Mouse (Mus musculus) embryonic stem cell, embryonic (primary cell): Measurements from ENCODE around the gene Pogz.
"Not testable (repeated sequence)": the region's sequence is repeated elsewhere in the genome, so short reads cannot be mapped to it uniquely, and the experiment has no call there.

Experiments
- CTCF ChIA-PET, 4 experiments: fragments of 300-600 bp in 2 of 4; fragments of 350-600 bp in 2 of 4; sonication (Branson Sonifier 250); formaldehyde crosslinking; loops; one replicate each; lab custom pipeline; 2022; ENCODE audit warnings: inconsistent platforms in 2 of 4; lab: Charles Lee
- POLR2A ChIA-PET, 4 experiments: fragments of 300-600 bp in 2 of 4; fragments of 350-600 bp in 2 of 4; sonication (Branson Sonifier 250); formaldehyde crosslinking; loops; one replicate each; lab custom pipeline; 2022; ENCODE audit warnings: antibody characterized with exemption in 4 of 4, inconsistent platforms in 1 of 4; lab: Charles Lee

Pogz gene

GRCm38 (mm10) chr3:94921104-94921503 is 83.7 kb downstream of the Pogz start:
- POLR2A ChIA-PET, result interaction anchor here in 1 of 4 experiments (1.2 to 1.8 kb wide), 2 partner anchors 95 to 121 kb away, joined by 3 to 5 read pairs; partner anchors contain the start of gene Zfp687
- CTCF ChIA-PET, result no interaction called here

DNA sequence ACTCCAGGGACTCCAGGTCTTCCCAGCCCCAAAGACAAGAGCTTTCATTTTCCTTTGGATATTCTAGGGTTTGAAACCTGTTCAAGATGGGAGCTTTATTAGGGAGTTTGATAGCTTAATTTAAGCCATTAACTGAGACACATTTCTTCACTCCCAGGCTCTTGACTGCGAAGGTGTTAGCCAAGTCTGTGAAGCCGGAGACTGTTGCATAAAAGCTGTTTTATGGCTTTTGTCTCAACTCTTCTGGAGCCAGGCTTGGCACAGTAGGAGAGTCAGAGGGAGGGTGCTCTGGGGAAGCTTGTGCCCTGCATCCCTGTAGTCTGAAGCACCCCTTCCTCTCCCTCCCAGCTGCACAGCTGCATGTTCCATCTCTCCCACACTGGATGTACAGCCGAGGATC is 85.0 kb downstream of the Pogz start:
- POLR2A ChIA-PET, result interaction anchor here in 1 of 4 experiments (1.1 to 1.8 kb wide), 5 partner anchors 10 to 120 kb away, joined by 3 to 6 read pairs (median 3); partner anchors contain the start of genes Rfx5, Selenbp1 and Zfp687
- CTCF ChIA-PET, result interaction anchor here in 1 of 4 experiments (0.8 kb wide), 1 partner anchor 74 kb away, joined by 4 read pairs; no protein-coding TSS in a partner anchor

GRCm38 (mm10) chr3:94924688-94925087 is 87.3 kb downstream of the Pogz start:
- ChIA-PET POLR2A (interaction anchor here in 1 of 4 experiments (1.2 to 1.7 kb wide), 5 partner anchors 18 to 92 kb away, joined by 3 to 6 read pairs (median 3); no protein-coding TSS in a partner anchor), CTCF (no interaction called here)

GRCm38 (mm10) chr3:94926301-94926736 is 89.0 kb downstream of the Pogz start:
- POLR2A ChIA-PET, result interaction anchor here in 1 of 4 experiments (1.2 kb wide), 1 partner anchor 8 kb away, joined by 3 read pairs; no protein-coding TSS in a partner anchor

GRCm38 (mm10) chr3:94928979-94929378 is 91.6 kb downstream of the Pogz start:
- POLR2A ChIA-PET, CTCF ChIA-PET: not testable (repeated sequence)

More at GRCm38 (mm10) chr3:94926301-94926736, 89.0 kb downstream of the Pogz start:
- CTCF ChIA-PET, result not testable (repeated sequence)

DNA sequence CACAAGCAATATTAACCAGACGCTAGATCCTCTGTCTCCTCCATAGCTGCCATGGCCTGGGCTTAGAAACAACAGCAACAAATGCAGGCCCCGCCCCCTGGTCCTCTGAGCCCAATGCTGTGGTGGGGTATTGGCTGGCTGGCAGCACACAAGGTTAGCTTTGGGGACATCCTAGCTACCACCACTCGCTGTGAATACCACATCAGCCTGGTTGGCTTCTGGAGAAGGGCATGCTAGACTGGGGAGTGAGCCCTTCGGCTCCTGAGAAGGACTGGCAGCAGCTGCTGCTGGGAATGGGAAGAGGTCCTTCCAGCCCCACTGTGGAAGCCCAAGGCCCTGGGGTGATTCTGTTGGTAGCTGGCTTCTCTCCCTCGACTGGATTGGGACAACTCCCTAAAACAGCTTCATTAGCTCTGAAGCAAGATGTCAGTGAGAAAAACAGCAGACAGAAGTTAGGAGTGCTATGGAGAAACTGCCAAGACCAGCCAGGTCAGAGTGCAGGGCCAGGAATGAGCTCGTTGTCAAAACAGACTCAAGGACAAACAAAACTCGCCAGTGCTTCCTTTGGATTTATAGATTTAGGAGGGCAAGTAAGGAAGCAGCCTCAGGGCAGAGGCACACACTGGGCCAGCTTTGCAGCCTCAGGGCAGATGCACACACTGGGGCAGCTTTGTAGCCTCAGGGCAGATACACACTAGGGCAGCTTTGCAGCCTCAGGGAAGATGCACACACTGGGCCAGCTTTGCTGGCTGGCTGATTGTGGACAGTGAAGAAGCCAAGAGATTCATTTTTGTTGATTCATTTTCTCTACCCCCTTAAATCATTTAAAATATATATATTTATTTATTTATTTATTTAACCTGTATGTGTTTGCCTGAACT is 93.3 kb downstream of the Pogz start:
- POLR2A ChIA-PET, result interaction anchor here in 2 of 4 experiments (0.6 to 0.9 kb wide), 5 partner anchors 12 to 240 kb away, joined by 3 to 6 read pairs (median 4); partner anchors contain the start of genes Pi4kb (in 1 of the 2) and Zfp687 (in 1 of the 2)
- CTCF ChIA-PET, result interaction anchor here in 2 of 4 experiments (0.6 to 2.2 kb wide), 3 partner anchors 28 to 78 kb away, joined by 3 to 5 read pairs (median 4); no protein-coding TSS in a partner anchor

- CTCF ChIA-PET, result interaction anchor here in 2 of 4 experiments (0.7 to 2.2 kb wide), 2 partner anchors 29 to 67 kb away, joined by 4 to 5 read pairs; no protein-coding TSS in a partner anchor
- POLR2A ChIA-PET, result not testable (repeated sequence)
Observed at GRCm38 (mm10) chr3:94931427-94932082, 94.2 kb downstream of the Pogz start.
